Mouse (Mus musculus) kidney, adult 2 months (tissue): Measurements from ENCODE around the gene Fam8a1.

ENCODE experiments used
- CTCF ChIP-seq: fragments of 200-500 bp; conservative IDR thresholded peaks from 2 replicates; pipeline ENCODE4 v1.5.1; 2011; ENCODE audit warnings: low read depth, mild to moderate bottlenecking, control low read depth, low read length, moderate library complexity, mixed read lengths; ENCODE audit not compliant: insufficient read depth, insufficient read length
- POLR2A ChIP-seq: fragments of 200-500 bp; IDR thresholded peaks from one replicate; pipeline ENCODE4 v1.6.1; 2011; ENCODE audit warnings: low read depth, low read length, control low read depth

DNA sequence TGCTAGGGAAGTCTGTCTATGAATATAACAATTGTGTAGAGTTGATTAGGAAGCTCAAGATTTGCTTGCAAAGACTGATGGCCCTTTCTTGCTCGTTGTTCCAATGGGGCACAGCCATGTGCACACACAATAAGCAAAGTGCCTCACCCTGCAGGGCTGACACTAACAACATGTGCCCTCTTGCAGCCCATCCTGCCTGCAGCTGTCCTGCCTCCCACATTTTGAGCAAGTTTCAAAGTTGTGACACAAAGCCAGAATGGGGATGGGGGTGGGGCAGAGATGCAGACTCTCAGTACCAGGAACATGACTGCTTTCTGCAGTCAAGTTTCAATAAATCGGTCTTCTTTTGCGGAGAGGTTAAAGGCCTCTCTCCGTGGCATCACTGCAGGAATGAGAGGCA, 15.7 kb upstream of the Fam8a1 start:
- TF ChIP-seq POLR2A (no peak), CTCF (no peak)
